Mouse (Mus musculus) heart, postnatal 0 days (tissue): ENCODE measurements around the gene Tbx1.

Experiments
- CTCF ChIP-seq: IDR thresholded peaks from 2 replicates; pipeline ENCODE4 v1.5.1; 2016; ENCODE audit warnings: antibody characterized with exemption, control low read depth, low read depth
- EP300 ChIP-seq: IDR thresholded peaks from 2 replicates; pipeline ENCODE4 v1.6.1; 2016; ENCODE audit warnings: antibody characterized with exemption, low read depth

DNA sequence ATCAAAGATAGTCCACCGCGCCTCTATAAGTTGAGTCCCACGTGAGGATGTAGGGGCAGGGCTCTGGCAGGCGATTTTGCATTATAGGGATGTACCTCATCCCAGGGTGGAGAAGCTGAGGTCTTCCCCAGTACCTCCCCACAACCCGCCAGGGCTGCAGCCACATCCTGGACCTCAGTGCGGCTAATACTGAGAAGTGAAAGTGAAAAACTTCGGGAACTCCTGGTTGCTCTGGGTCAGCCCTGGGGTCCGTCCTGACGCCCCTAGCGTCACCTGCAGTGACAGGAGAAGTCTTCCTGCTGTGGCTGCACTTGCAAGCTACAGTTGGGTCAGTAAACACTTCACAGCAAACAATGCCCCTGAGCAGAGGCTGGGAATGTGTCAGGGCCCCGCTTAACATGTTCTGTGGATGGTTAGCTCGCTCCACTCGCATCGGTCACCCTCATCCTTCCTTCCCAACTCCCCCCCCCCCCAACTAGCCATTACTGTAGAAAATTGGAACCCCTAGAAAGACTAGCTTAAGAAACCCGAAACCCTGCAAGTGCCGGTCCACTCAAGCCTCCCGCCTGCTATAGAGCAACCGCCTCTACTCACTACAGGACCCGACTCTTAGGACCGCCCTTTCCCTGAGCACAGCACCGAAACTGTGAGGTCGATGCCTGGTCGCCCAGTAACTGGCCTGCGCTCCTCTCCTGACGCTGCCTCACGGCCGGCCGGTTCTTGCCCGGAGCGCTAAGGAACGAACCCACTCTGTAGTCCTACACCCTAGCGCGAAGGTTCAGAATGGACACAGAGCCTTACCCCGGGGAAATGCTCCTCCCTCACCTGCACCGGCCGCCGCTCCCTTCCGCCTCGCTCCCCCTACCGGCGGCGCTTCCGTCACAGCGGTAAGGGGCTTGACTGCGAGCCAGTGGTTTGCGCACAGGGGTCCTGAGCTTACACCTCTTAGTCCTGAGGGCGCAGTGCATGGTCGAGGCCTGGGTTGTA is at the start of gene Tbx1:
- TF ChIP-seq CTCF: peak; percentile 44
- TF ChIP-seq EP300: no peak
